Mouse (Mus musculus): ENCODE measurements around the gene Tmem163.

The Tmem163 gene

GRCm38 (mm10) chr1:127679498-127680133, at the start of gene Tmem163:
TSS of gene Tmem163 (minus strand) at chr1:127679548.
- no peak for DNase-seq (ENCODE audit: low spot score)

GRCm38 (mm10) chr1:127729096-127729495, 49.7 kb upstream of the Tmem163 start, which contains the start of gene Acmsd:
TSS of gene Acmsd (plus strand) at chr1:127729413.
- no peak for DNase-seq (ENCODE audit: low spot score)

GRCm38 (mm10) chr1:127723596-127723995, 44.2 kb upstream of the Tmem163 start:
- DNase-seq (ENCODE audit: low spot score): no peak

- no peak for DNase-seq (ENCODE audit: low spot score)
Measured at GRCm38 (mm10) chr1:127718290-127718689, 38.9 kb upstream of the Tmem163 start.

- DNase-seq (ENCODE audit: low spot score): no peak
Measured at GRCm38 (mm10) chr1:127716441-127716840, 37.1 kb upstream of the Tmem163 start.

- no peak for DNase-seq (ENCODE audit: low spot score)
Measured at GRCm38 (mm10) chr1:127706269-127706668, 26.9 kb upstream of the Tmem163 start.

GRCm38 (mm10) chr1:127702187-127702586, 22.8 kb upstream of the Tmem163 start:
- DNase-seq (ENCODE audit: low spot score): no peak

- DNase-seq (ENCODE audit: low spot score): no peak
Measured at GRCm38 (mm10) chr1:127696533-127696932, 17.2 kb upstream of the Tmem163 start.

GRCm38 (mm10) chr1:127677661-127678580, 1.4 kb downstream of the Tmem163 start:
- no peak for DNase-seq (ENCODE audit: low spot score)

GRCm38 (mm10) chr1:127677131-127677631, 2.2 kb downstream of the Tmem163 start:
- peak; percentile 6 for DNase-seq (ENCODE audit: low spot score)

GRCm38 (mm10) chr1:127676516-127677099, 2.7 kb downstream of the Tmem163 start:
- no peak for DNase-seq (ENCODE audit: low spot score)

- no peak for DNase-seq (ENCODE audit: low spot score)
Measured at GRCm38 (mm10) chr1:127676116-127676515, 3.2 kb downstream of the Tmem163 start.

- no peak for DNase-seq (ENCODE audit: low spot score)
Measured at GRCm38 (mm10) chr1:127675253-127675652, 4.1 kb downstream of the Tmem163 start.

GRCm38 (mm10) chr1:127673221-127674050, 5.9 kb downstream of the Tmem163 start:
- no peak for DNase-seq (ENCODE audit: low spot score)

- no peak for DNase-seq (ENCODE audit: low spot score)
Measured at GRCm38 (mm10) chr1:127668161-127668560, 11.2 kb downstream of the Tmem163 start.

GRCm38 (mm10) chr1:127667110-127667860, 12.1 kb downstream of the Tmem163 start:
- no peak for DNase-seq (ENCODE audit: low spot score)

GRCm38 (mm10) chr1:127666221-127666620, 13.1 kb downstream of the Tmem163 start:
- DNase-seq (ENCODE audit: low spot score): no peak

GRCm38 (mm10) chr1:127662385-127663068, 16.8 kb downstream of the Tmem163 start:
- DNase-seq (ENCODE audit: low spot score): no peak

GRCm38 (mm10) chr1:127661118-127662012, 18.0 kb downstream of the Tmem163 start:
- no peak for DNase-seq (ENCODE audit: low spot score)

Data from yolk sac, embryonic 10.5 days (tissue).